8 mouse cellular contexts compared by ENCODE assay signal in genomic region chr6:47594926-47595623, GRCm38 (mm10). TPM values are rescaled to one million over a fixed set of nuclear protein-coding genes. Genes with fewer than 3 reads are reported as not detected.
A peak's percentile ranks its signal among the peaks of the same experiment; 100 is the strongest.
DNase-seq lines count a peak whose midpoint lies in the region; ATAC-seq and TF ChIP-seq lines count a peak whose summit lies in the region.

Gene Ezh2, minus strand, starts transcription at chr6:47595341.

- H3K27me3 ChIP-seq in heart, embryonic 11.5 days (ENCODE audit: control insufficient read depth, insufficient read depth, low read length), result no peaks in the 10 kb centered on the region
- H3K27me3 ChIP-seq in kidney, embryonic 16.5 days (ENCODE audit: insufficient read depth, low read length), result no peaks in the 10 kb centered on the region
- no peaks in the 10 kb centered on the region for H3K27me3 ChIP-seq in liver, adult 2 months (ENCODE audit: control insufficient read depth, insufficient read depth, low read length)
- no peaks in the 10 kb centered on the region for H3K27me3 ChIP-seq in myocyte (ENCODE audit: control insufficient read depth, insufficient read depth, insufficient read length)
- H3K27me3 ChIP-seq in splenic B cell, adult 2 months (ENCODE audit: control insufficient read depth, insufficient read depth, low read length, poor library complexity, severe bottlenecking), result no peaks in the 10 kb centered on the region

- ATAC-seq in erythroblast, adult 5-6 weeks (replicated peaks; ENCODE audit: low FRiP score, poor library complexity, severe bottlenecking), result peak; percentile 95
- peak; percentile 99 for ATAC-seq in heart, embryonic 11.5 days (replicated peaks; ENCODE audit: insufficient number of reproducible peaks, low FRiP score, low TSS enrichment)
- ATAC-seq in kidney, embryonic 16.5 days (ENCODE audit: low FRiP score, low TSS enrichment), result peak; percentile 99

- no peak; the same call in 1 of the 2 replicates for TF ChIP-seq POLR2A in liver, adult 2 months (IDR thresholded peaks at IDR 0.05; ENCODE audit: extremely low read depth, insufficient read depth, low read length)
- TF ChIP-seq POLR2A in myocyte (IDR thresholded peaks at IDR 0.05; ENCODE audit: insufficient read length, low read depth), result peak; percentile 84

- H3K9ac ChIP-seq in heart, embryonic 11.5 days (ENCODE audit: low read depth, low read length), result peak within 1 kb of the TSS; percentile 89
- H3K9ac ChIP-seq in kidney, embryonic 16.5 days (replicated peaks; ENCODE audit: low read length), result peak within 1 kb of the TSS; percentile 99
- peak within 1 kb of the TSS; percentile 93 for H3K9ac ChIP-seq in liver, adult 2 months (ENCODE audit: low read depth, low read length)

- H3K27ac ChIP-seq in heart, embryonic 11.5 days (ENCODE audit: low read depth, low read length), result peak within 1 kb of the TSS; percentile 96
- H3K27ac ChIP-seq in kidney, embryonic 16.5 days (ENCODE audit: low read length), result peak within 1 kb of the TSS; percentile 99
- peak within 1 kb of the TSS; percentile 83 for H3K27ac ChIP-seq in liver, adult 2 months (replicated peaks; ENCODE audit: insufficient read depth, low read depth, low read length)

- under 1% methylated on average over 67 of the region's 69 CpGs for WGBS in heart, embryonic 11.5 days (ENCODE audit: insufficient replicate concordance)
- WGBS in kidney, embryonic 16.5 days, result 0% methylated on average over 64 of the region's 69 CpGs
- under 1% methylated on average over 68 of the region's 69 CpGs for WGBS in liver, adult 2 months

- peak within 1 kb of the TSS; percentile 72 for H3K4me3 ChIP-seq in heart, embryonic 11.5 days (ENCODE audit: low read depth, low read length)
- peak within 1 kb of the TSS; percentile 97 for H3K4me3 ChIP-seq in kidney, embryonic 16.5 days (ENCODE audit: low read length)
- H3K4me3 ChIP-seq in liver, adult 2 months (ENCODE audit: insufficient read depth, low read depth, low read length), result peak within 1 kb of the TSS; percentile 97
- H3K4me3 ChIP-seq in myocyte, result peak within 1 kb of the TSS; percentile 66

- peak; percentile 94 to 95 for DNase-seq in B cell, adult 2 months
- DNase-seq in brain, adult 2 months (ENCODE audit: low read depth, low spot score), result peak; percentile 99
- DNase-seq in liver, adult 2 months (ENCODE audit: extremely low read depth, low read depth, low spot score), result peak; percentile 84
- peak; percentile 98 for DNase-seq in splenic B cell, adult 2 months (ENCODE audit: low read depth, low spot score)

- no peaks in the 10 kb centered on the region; the same call in 1 of the 2 replicates for H3K79me2 ChIP-seq in liver, adult 2 months (ENCODE audit: control insufficient read depth, insufficient read depth, low read length)
- H3K79me2 ChIP-seq in myocyte (ENCODE audit: control insufficient read depth, insufficient read depth), result peaks cover 40% of the 10 kb centered on the region

- peak within 1 kb of the TSS; percentile 60 for H3ac ChIP-seq in myocyte (ENCODE audit: control insufficient read depth, insufficient read length)

- H3K4me2 ChIP-seq in heart, embryonic 11.5 days, result peak within 1 kb of the TSS; percentile 80
- peak within 1 kb of the TSS; percentile 61 for H3K4me2 ChIP-seq in kidney, embryonic 16.5 days (replicated peaks; ENCODE audit: low read depth, low read length)
- H3K4me2 ChIP-seq in myocyte (ENCODE audit: low read depth), result peak within 1 kb of the TSS; percentile 85

- H3K4me1 ChIP-seq in heart, embryonic 11.5 days (ENCODE audit: control insufficient read depth, insufficient read depth, low read length), result no peaks in the 10 kb centered on the region
- H3K4me1 ChIP-seq in kidney, embryonic 16.5 days (ENCODE audit: insufficient read depth, low read length), result peaks cover 15% of the 10 kb centered on the region
- no peaks in the 10 kb centered on the region for H3K4me1 ChIP-seq in liver, adult 2 months (ENCODE audit: control insufficient read depth, insufficient read depth, low read length)

- no peaks in the 10 kb centered on the region for H3K9me3 ChIP-seq in heart, embryonic 11.5 days (replicated peaks; ENCODE audit: control insufficient read depth, low read length)
- no peaks in the 10 kb centered on the region for H3K9me3 ChIP-seq in kidney, embryonic 16.5 days (ENCODE audit: low read length)

- TF ChIP-seq CTCF in liver, adult 2 months (IDR thresholded peaks at IDR 0.05; ENCODE audit: low read depth, low read length), result no peak

- H3K36me3 ChIP-seq in heart, embryonic 11.5 days (ENCODE audit: control insufficient read depth, insufficient read depth, low read length), result no peaks in the 10 kb centered on the region
- no peaks in the 10 kb centered on the region for H3K36me3 ChIP-seq in kidney, embryonic 16.5 days (ENCODE audit: insufficient read depth, low read length)
- H3K36me3 ChIP-seq in liver, adult 2 months (ENCODE audit: control insufficient read depth, insufficient read depth, low read length), result no peaks in the 10 kb centered on the region
- H3K36me3 ChIP-seq in myocyte (ENCODE audit: control insufficient read depth, insufficient read depth), result no peaks in the 10 kb centered on the region
- no peaks in the 10 kb centered on the region for H3K36me3 ChIP-seq in splenic B cell, adult 2 months (ENCODE audit: control insufficient read depth, insufficient read depth, low read length, poor library complexity, severe bottlenecking)

TF ChIP-seq in myocyte, 11 proteins besides CTCF, POLR2A, EP300 and RAD21:
- peak; percentile 80 for TF ChIP-seq E2F4 (IDR thresholded peaks at IDR 0.05; ENCODE audit: insufficient read depth)
- TF ChIP-seq CEBPB (IDR thresholded peaks at IDR 0.05; ENCODE audit: insufficient read depth, poor library complexity, severe bottlenecking), result no peak
- no peak for TF ChIP-seq TCF3 (IDR thresholded peaks at IDR 0.05; ENCODE audit: insufficient read length, low read depth)
- TF ChIP-seq TCF12 (IDR thresholded peaks at IDR 0.05; ENCODE audit: insufficient read depth, poor library complexity, severe bottlenecking), result no peak
- no peak for TF ChIP-seq MYOG (IDR thresholded peaks at IDR 0.05; ENCODE audit: control insufficient read depth in 1 of 3, insufficient read depth in 1 of 3, insufficient read length in 2 of 3, low read depth in 2 of 3)
- peak; percentile 25 for TF ChIP-seq REST (IDR thresholded peaks at IDR 0.05; ENCODE audit: insufficient read depth, insufficient read length)
- peak; percentile 92 for TF ChIP-seq POLR2AphosphoS2 (IDR thresholded peaks at IDR 0.05; ENCODE audit: insufficient read length, low read depth)
- TF ChIP-seq MAX (IDR thresholded peaks at IDR 0.05; ENCODE audit: low read depth), result peak; percentile 77
- TF ChIP-seq SRF (IDR thresholded peaks at IDR 0.05; ENCODE audit: control insufficient read depth, insufficient read length, low read depth), result no peak
- no peak for TF ChIP-seq USF1 (IDR thresholded peaks at IDR 0.05; ENCODE audit: low read depth)
- peak in 1 of 3 experiments; percentile 1 for TF ChIP-seq MYOD1 (IDR thresholded peaks at IDR 0.05; ENCODE audit: control insufficient read depth in 1 of 3, insufficient read length in 2 of 3, low read depth in 2 of 3)
TF ChIP-seq in myocyte: peak in this region for 5.

RNA-seq across cellular contexts. Expression of gene Ezh2, which starts in this region (rescaled TPM):
- total RNA-seq in erythroblast, adult 5-6 weeks (2015; ENCODE audit: low replicate concordance), result 107 and 136 TPM in 2 replicates
- 119 and 162 TPM in 2 replicates for total RNA-seq in erythroblast, adult 5-6 weeks (2017; ENCODE audit: low replicate concordance)
- 60.2 and 66.7 TPM in 2 replicates for polyA plus RNA-seq in heart, embryonic 11.5 days (2014; fragmentation: Nextera tagmentation; extraction: Ambion mirVana)
- polyA plus RNA-seq in kidney, embryonic 16.5 days (2015; fragmentation: Nextera tagmentation; extraction: Ambion mirVana), result 85.0 and 98.1 TPM in 2 replicates
- total RNA-seq in liver, adult 2 months (2014; rRNA removed), result 5.6 and 6.5 TPM in 2 replicates
- 0.96 and 1.9 TPM in 2 replicates for polyA plus RNA-seq in liver, adult 2 months (2012; rRNA removed)
- 19.3 TPM for polyA plus RNA-seq in myocyte (2012; fragmentation: generic; extraction: Trizol)

Comparison
In these comparisons a context has a peak if more than half of its experiments do, and no peak if none do; other contexts are left out.
1. Peak in every context shown above with its lines: DNase-seq, ATAC-seq, H3K4me3 ChIP-seq and H3K27ac ChIP-seq.
2. RNA of gene Ezh2 (total RNA-seq): 107 to 162 TPM in erythroblast, adult 5-6 weeks; 5.6 to 6.5 TPM in liver, adult 2 months; every median in the first group is over 10 times any median in the second.